Mouse (Mus musculus) spleen, adult 12 weeks (tissue): ENCODE measurements around the gene 4930516K23Rik.

Experiments
- DNase-seq: peaks from one replicate; pipeline ENCODE4 v3.0.0; 2022; ENCODE audit warnings: low spot score

The 4930516K23Rik gene

GRCm38 (mm10) chr7:104061345-104061744 lies at the start of gene 4930516K23Rik:
Gene 4930516K23Rik, minus strand, starts transcription at chr7:104061445.
- DNase-seq: no peak

DNA sequence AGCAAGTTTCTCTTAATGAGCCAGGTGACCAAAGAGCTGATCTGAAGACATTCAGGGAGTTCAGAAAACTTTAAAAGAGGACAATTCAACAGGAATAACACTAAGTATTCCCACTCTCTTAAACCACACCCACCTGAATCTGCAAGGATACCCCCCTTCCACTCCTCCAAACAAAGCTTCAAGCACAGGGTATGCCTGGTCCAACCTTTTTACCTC lies 43.4 kb upstream of the 4930516K23Rik start, which contains the start of gene Olfr646:
Gene Olfr646, plus strand, starts transcription at position 117 of the 216 bp plus-strand sequence.
- DNase-seq: no peak

DNA sequence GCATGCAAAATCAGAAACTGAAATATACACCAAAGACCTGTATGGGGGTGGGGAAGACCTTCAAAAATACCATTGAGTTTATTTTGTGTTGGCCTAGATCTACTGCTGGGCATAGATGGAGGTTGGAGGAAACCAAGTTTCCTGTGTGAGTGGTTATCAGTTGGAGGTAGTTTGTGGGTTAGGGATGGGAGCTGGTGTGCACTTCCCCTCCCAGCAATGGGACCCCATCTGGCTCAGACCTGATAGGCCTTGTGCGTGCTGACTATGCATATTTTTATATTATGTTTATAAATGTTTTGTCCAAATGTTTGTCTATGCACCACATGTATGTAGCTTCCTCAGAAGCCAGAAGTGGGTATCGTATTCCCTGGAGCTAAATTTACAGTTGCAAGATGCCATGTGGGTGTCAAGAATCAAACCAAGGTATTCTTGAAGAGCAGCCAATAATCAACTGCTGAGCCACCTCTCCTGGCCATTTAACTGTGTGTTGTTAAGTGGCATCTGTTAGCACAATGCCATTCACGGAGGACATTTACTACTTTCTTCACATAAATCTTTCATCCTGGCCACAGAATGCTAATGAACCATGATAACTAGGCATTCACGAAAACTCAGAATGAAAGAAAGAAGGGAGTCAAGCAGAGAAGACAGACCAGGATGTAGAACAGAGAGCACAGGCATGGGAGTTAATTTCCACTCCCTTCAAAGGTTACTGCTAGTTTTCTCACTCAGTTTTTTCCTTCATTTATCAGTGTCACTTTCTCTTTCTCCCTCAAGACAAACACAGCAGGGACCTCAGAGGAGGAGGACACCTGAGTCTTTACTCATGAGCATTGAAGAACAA lies 42.9 kb upstream of the 4930516K23Rik start:
- no peak for DNase-seq

- no peak for DNase-seq
Measured at GRCm38 (mm10) chr7:104085365-104085764, 24.1 kb upstream of the 4930516K23Rik start, which contains the start of gene Olfr645. Gene Olfr645, minus strand, starts transcription at chr7:104085465.

GRCm38 (mm10) chr7:104071769-104072168 lies 10.5 kb upstream of the 4930516K23Rik start, which contains the start of gene Olfr644:
Gene Olfr644, minus strand, starts transcription at chr7:104071869.
- DNase-seq: no peak

DNA sequence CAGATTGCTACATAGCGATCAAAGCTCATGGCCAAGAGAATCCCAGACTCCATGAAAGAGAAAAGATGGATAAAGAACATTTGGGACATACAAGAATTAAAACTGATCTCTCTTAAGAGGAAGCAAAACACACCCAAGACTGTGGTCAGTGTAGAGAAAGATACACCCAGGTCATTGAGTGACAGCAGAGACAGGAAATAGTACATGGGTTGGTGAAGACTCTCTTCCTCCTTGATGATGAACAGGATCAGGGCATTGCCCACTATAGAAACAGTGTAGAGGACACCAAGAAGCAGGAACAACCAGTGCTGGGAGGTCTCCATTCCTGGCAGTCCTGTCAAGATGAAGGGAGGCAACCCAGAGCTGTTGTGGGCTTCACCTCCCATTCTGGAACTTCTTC lies 2.0 kb downstream of the 4930516K23Rik start:
- no peak for DNase-seq

GRCm38 (mm10) chr7:104052566-104052965 lies 8.7 kb downstream of the 4930516K23Rik start, which contains the start of gene Olfr642:
Gene Olfr642, minus strand, starts transcription at chr7:104052666.
- DNase-seq: no peak

- DNase-seq: no peak
Measured at GRCm38 (mm10) chr7:104050745-104051144, 10.5 kb downstream of the 4930516K23Rik start.

DNA sequence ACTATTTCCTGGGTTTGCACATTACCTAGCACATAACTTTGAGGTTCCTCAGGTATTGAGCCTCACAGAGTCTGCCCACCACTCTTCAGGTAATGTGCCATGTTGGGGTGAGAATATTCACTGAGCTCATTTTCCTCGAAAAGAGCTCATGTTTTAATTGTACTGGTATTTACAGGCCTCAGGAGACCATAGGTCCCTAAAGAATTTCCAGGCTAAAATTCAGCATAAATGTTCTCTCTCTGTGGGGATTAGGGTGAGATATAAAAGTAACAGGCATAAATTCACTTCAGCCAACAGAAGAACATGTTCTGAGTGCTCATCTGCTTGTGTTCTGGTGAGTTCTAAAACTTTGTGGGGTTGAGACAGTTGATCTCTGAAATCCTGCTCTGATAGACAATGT lies 26.1 kb downstream of the 4930516K23Rik start, which contains the start of gene Olfr641:
Gene Olfr641, plus strand, starts transcription at position 301 of the 400 bp plus-strand sequence.
- no peak for DNase-seq

- DNase-seq: no peak
Measured at GRCm38 (mm10) chr7:104026978-104027377, 34.3 kb downstream of the 4930516K23Rik start.

DNA sequence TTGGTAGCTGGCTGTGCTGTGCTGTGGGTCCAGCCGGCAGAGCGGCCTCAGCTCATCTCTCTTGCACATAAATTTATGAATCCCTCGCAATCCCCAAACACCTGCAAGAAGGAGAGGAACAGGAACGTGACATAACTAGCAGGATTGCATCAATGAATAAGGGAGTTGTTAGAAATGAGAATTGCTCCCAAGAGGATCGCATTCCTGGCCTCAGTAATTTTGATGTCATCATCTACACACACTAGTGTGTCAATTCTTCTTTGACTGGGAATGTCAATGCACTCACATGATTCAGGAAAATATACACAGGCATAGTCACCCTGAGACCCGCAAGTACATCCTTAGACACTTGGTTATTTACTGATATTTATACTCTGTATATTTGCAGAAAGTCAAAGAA lies 35.8 kb downstream of the 4930516K23Rik start, which contains the start of gene Olfr640:
Gene Olfr640, minus strand, starts transcription at position 101 of the 400 bp plus-strand sequence.
- no peak for DNase-seq

DNA sequence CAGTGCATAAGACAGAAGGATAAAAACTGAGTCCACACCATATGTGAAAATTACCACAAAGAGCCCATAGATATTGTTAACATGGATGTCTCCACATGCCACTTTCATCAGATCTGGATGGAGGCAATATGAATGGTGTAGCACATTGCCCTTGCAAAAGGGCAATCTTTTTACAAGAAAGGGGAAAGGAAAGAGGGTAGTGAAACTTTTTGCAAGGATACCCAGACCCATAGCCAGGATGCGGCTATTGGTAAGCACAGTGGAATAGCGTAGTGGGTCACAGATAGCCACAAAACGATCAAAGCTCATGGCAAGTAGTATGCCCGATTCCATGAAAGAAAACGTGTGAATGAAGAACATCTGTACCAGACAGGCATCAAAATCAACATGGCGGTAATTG lies 39.6 kb downstream of the 4930516K23Rik start:
- no peak for DNase-seq

GRCm38 (mm10) chr7:104018953-104019352 lies 42.3 kb downstream of the 4930516K23Rik start:
- DNase-seq: no peak

- no peak for DNase-seq
Measured at GRCm38 (mm10) chr7:104017203-104017602, 44.0 kb downstream of the 4930516K23Rik start, which contains the start of gene Olfr639. Gene Olfr639, minus strand, starts transcription at chr7:104017303.
